Mouse (Mus musculus): ENCODE data around the gene Cd48. TPM values are rescaled to one million over a fixed set of nuclear protein-coding genes. Genes with fewer than 3 reads are reported as not detected.
A peak's percentile ranks its signal among the peaks of the same experiment; 100 is the strongest.
"Not testable (repeated sequence)": the region's sequence is repeated elsewhere in the genome, so short reads cannot be mapped to it uniquely, and the experiment has no call there.

Gene Cd48
- total and polyA plus RNA-seq, 3 experiments, result not detected

GRCm38 (mm10) chr1:171677721-171678120 is 4.1 kb upstream of the Cd48 start:
- Histone ChIP-seq H3K9me3 (replicated peaks) (peaks cover 33% of the 10 kb centered on the region), H3K36me3 (replicated peaks) (no peaks in the 10 kb centered on the region), H3K27me3 (ENCODE audit: insufficient read depth, low read length) (no peaks in the 10 kb centered on the region), H3K4me3 (ENCODE audit: low read depth, low read length) (no peak overlapping the region), H3K4me1 (ENCODE audit: insufficient read depth, low read depth, low read length) (no peaks in the 10 kb centered on the region)
- TF ChIP-seq GATA1 (IDR thresholded peaks at IDR 0.05; ENCODE audit: borderline replicate concordance, low read length) (no peak), TAL1 (conservative IDR thresholded peaks at IDR 0.05; ENCODE audit: low read depth, low read length) (no peak), GATA2 (IDR thresholded peaks at IDR 0.05; ENCODE audit: borderline replicate concordance, low read depth, low read length) (no peak), CTCF (IDR thresholded peaks at IDR 0.05; ENCODE audit: low read depth, low read length) (no peak), POLR2AphosphoS5 (IDR thresholded peaks at IDR 0.05; ENCODE audit: insufficient replicate concordance, low read depth, low read length) (no peak)
- ATAC-seq (ENCODE audit: extremely low read depth, insufficient number of reproducible peaks, low FRiP score, poor library complexity, severe bottlenecking) (no peak), DNase-seq (ENCODE audit: low spot score) (no peak)

GRCm38 (mm10) chr1:171681009-171681408 is 800 bp upstream of the Cd48 start:
- no peak for DNase-seq (ENCODE audit: low spot score)
- Histone ChIP-seq H3K4me1 (ENCODE audit: insufficient read depth, low read depth, low read length) (no peaks in the 10 kb centered on the region), H3K9me3 (replicated peaks) (peaks cover 36% of the 10 kb centered on the region), H3K27me3 (ENCODE audit: insufficient read depth, low read length) (no peaks in the 10 kb centered on the region), H3K4me3 (ENCODE audit: low read depth, low read length) (no peak overlapping the region), H3K36me3 (replicated peaks) (no peaks in the 10 kb centered on the region)
- ATAC-seq (ENCODE audit: extremely low read depth, insufficient number of reproducible peaks, low FRiP score, poor library complexity, severe bottlenecking), result no peak
- no peak for TF ChIP-seq POLR2AphosphoS5 (IDR thresholded peaks at IDR 0.05; ENCODE audit: insufficient replicate concordance, low read depth, low read length)
- no peak for TF ChIP-seq GATA2 (IDR thresholded peaks at IDR 0.05; ENCODE audit: borderline replicate concordance, low read depth, low read length)
- no peak for TF ChIP-seq GATA1 (IDR thresholded peaks at IDR 0.05; ENCODE audit: borderline replicate concordance, low read length)
- TF ChIP-seq CTCF (IDR thresholded peaks at IDR 0.05; ENCODE audit: low read depth, low read length), result no peak
- TF ChIP-seq TAL1 (conservative IDR thresholded peaks at IDR 0.05; ENCODE audit: low read depth, low read length), result no peak

DNA sequence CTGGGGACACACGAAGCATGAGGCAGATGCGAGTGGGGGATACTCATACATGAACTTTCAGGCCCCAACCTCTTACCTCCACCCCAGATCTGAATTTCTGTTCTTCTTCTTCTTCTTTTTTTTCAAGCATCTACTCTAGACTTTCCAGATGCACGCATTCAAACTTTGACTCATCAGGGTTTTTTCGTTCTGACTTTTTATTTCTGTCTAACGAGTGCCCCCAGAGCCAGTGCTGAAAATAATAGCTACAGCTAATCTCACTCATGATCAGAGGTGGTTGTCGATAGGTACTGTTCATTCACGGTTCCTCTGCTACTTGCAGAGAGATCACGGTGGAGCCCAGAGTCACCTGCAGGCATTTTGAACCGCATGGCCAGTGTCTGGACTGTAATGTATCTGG is 3.1 kb downstream of the Cd48 start:
- Histone ChIP-seq H3K9me3 (replicated peaks) (peaks cover 30% of the 10 kb centered on the region), H3K36me3 (replicated peaks) (no peaks in the 10 kb centered on the region), H3K4me3 (ENCODE audit: low read depth, low read length) (no peak overlapping the region), H3K27me3 (ENCODE audit: insufficient read depth, low read length) (no peaks in the 10 kb centered on the region), H3K4me1 (ENCODE audit: insufficient read depth, low read depth, low read length) (no peaks in the 10 kb centered on the region)
- TF ChIP-seq GATA1 (IDR thresholded peaks at IDR 0.05; ENCODE audit: borderline replicate concordance, low read length), result no peak
- no peak for TF ChIP-seq POLR2AphosphoS5 (IDR thresholded peaks at IDR 0.05; ENCODE audit: insufficient replicate concordance, low read depth, low read length)
- no peak for TF ChIP-seq TAL1 (conservative IDR thresholded peaks at IDR 0.05; ENCODE audit: low read depth, low read length)
- TF ChIP-seq GATA2 (IDR thresholded peaks at IDR 0.05; ENCODE audit: borderline replicate concordance, low read depth, low read length), result no peak
- no peak for TF ChIP-seq CTCF (IDR thresholded peaks at IDR 0.05; ENCODE audit: low read depth, low read length)
- no peak for ATAC-seq (ENCODE audit: extremely low read depth, insufficient number of reproducible peaks, low FRiP score, poor library complexity, severe bottlenecking)
- no peak for DNase-seq (ENCODE audit: low spot score)

DNA sequence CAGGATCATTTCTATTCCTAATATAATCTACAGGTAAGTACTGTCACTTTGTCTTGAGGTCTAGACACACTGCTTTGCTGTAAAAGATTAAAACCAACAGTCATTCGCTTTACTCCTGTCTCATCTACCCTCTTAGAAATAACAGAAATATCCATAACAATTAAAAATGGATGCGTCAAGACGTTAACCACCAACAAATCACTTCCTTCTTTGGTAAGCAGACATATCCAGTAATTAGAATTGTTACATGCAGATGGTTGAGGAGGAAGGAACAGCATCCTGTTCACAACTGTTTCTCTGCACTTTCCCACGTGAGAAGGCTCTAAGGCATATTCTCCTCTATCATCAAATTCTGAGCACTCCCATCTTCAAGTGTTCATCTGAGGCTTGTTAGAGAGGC is 5.5 kb downstream of the Cd48 start:
- H3K4me1 ChIP-seq (ENCODE audit: insufficient read depth, low read depth, low read length), result no peaks in the 10 kb centered on the region
- H3K36me3 ChIP-seq (replicated peaks), result no peaks in the 10 kb centered on the region
- ATAC-seq (ENCODE audit: extremely low read depth, insufficient number of reproducible peaks, low FRiP score, poor library complexity, severe bottlenecking), result no peak
- DNase-seq (ENCODE audit: low spot score), result no peak
- no peak overlapping the region for H3K4me3 ChIP-seq (ENCODE audit: low read depth, low read length)
- no peak for TF ChIP-seq POLR2AphosphoS5 (IDR thresholded peaks at IDR 0.05; ENCODE audit: insufficient replicate concordance, low read depth, low read length)
- no peak for TF ChIP-seq GATA2 (IDR thresholded peaks at IDR 0.05; ENCODE audit: borderline replicate concordance, low read depth, low read length)
- no peak for TF ChIP-seq TAL1 (conservative IDR thresholded peaks at IDR 0.05; ENCODE audit: low read depth, low read length)
- no peak for TF ChIP-seq GATA1 (IDR thresholded peaks at IDR 0.05; ENCODE audit: borderline replicate concordance, low read length)
- no peak for TF ChIP-seq CTCF (IDR thresholded peaks at IDR 0.05; ENCODE audit: low read depth, low read length)
- H3K9me3 ChIP-seq (replicated peaks), result peaks cover 16% of the 10 kb centered on the region
- no peaks in the 10 kb centered on the region for H3K27me3 ChIP-seq (ENCODE audit: insufficient read depth, low read length)

DNA sequence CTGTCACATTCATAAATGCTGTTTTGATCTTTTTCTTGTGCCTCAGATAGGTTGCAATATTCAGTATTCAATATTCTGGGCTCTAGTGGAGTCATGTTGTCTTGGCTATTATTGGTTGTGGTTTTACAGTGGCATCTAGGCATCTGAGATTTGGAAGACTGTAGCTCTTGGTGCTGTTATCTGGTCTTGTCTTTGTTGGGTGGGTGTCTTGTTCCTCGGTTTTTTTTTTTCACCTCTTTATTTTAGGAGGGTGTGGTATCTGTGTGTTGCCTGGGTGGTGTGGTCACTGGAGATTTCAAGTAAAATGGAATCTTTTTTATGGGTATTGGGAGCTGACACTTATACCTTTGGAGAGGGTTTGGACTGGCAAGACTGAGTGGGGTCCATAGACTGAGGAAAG is 12.1 kb downstream of the Cd48 start:
- ATAC-seq (ENCODE audit: extremely low read depth, insufficient number of reproducible peaks, low FRiP score, poor library complexity, severe bottlenecking), result no peak
- TF ChIP-seq POLR2AphosphoS5 (IDR thresholded peaks at IDR 0.05; ENCODE audit: insufficient replicate concordance, low read depth, low read length) (no peak), GATA1 (IDR thresholded peaks at IDR 0.05; ENCODE audit: borderline replicate concordance, low read length) (no peak), CTCF (IDR thresholded peaks at IDR 0.05; ENCODE audit: low read depth, low read length) (no peak), TAL1 (conservative IDR thresholded peaks at IDR 0.05; ENCODE audit: low read depth, low read length) (no peak), GATA2 (IDR thresholded peaks at IDR 0.05; ENCODE audit: borderline replicate concordance, low read depth, low read length) (no peak)
- H3K36me3 ChIP-seq (replicated peaks), result no peaks in the 10 kb centered on the region
- no peak for DNase-seq (ENCODE audit: low spot score)
- no peaks in the 10 kb centered on the region for H3K4me1 ChIP-seq (ENCODE audit: insufficient read depth, low read depth, low read length)
- no peaks in the 10 kb centered on the region for H3K27me3 ChIP-seq (ENCODE audit: insufficient read depth, low read length)
- H3K4me3 ChIP-seq (ENCODE audit: low read depth, low read length), result no peak overlapping the region
- H3K9me3 ChIP-seq (replicated peaks), result peaks cover 12% of the 10 kb centered on the region

- Histone ChIP-seq H3K36me3 (replicated peaks) (no peaks in the 10 kb centered on the region), H3K27me3 (ENCODE audit: insufficient read depth, low read length) (no peaks in the 10 kb centered on the region), H3K4me3 (ENCODE audit: low read depth, low read length) (no peak overlapping the region), H3K9me3 (replicated peaks) (peaks cover 21% of the 10 kb centered on the region), H3K4me1 (ENCODE audit: insufficient read depth, low read depth, low read length) (no peaks in the 10 kb centered on the region)
- DNase-seq (ENCODE audit: low spot score), result no peak
- no peak for ATAC-seq (ENCODE audit: extremely low read depth, insufficient number of reproducible peaks, low FRiP score, poor library complexity, severe bottlenecking)
- TF ChIP-seq CTCF (IDR thresholded peaks at IDR 0.05; ENCODE audit: low read depth, low read length) (no peak), GATA2 (IDR thresholded peaks at IDR 0.05; ENCODE audit: borderline replicate concordance, low read depth, low read length) (no peak), GATA1 (IDR thresholded peaks at IDR 0.05; ENCODE audit: borderline replicate concordance, low read length) (no peak), TAL1 (conservative IDR thresholded peaks at IDR 0.05; ENCODE audit: low read depth, low read length) (no peak), POLR2AphosphoS5 (IDR thresholded peaks at IDR 0.05; ENCODE audit: insufficient replicate concordance, low read depth, low read length) (no peak)
Observed at GRCm38 (mm10) chr1:171698983-171699382, 17.2 kb downstream of the Cd48 start.

DNA sequence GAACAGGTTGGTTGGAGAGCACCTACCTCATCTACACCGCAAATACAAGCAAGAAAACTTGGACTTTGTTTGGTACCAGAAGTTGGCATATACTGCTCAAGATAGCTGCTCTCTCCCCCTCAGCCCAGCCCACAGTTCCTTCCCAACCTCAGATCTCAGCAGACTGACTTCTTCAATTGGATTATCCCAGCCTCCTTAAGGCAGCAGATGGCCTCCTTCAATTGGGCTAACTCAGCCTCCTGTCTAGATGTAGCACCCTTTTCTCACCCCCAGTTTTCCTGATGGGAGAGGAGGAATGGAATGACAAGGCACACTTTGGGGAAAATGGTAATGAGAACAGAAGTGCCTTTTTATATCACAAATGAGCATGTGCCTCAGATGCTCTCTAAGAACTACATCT is 31.9 kb downstream of the Cd48 start:
- not testable (repeated sequence) for H3K4me1 ChIP-seq (ENCODE audit: insufficient read depth, low read depth, low read length); DNase-seq (ENCODE audit: low spot score); H3K27me3 ChIP-seq (ENCODE audit: insufficient read depth, low read length); H3K4me3 ChIP-seq (ENCODE audit: low read depth, low read length); H3K36me3 ChIP-seq (replicated peaks)
- ATAC-seq (ENCODE audit: extremely low read depth, insufficient number of reproducible peaks, low FRiP score, poor library complexity, severe bottlenecking), result peak; percentile 28
- peaks cover 11% of the 10 kb centered on the region for H3K9me3 ChIP-seq (replicated peaks)

Data from G1E (cell line).